Mouse (Mus musculus) bone marrow macrophage, adult 2 months (primary cell): ENCODE results near the gene Bcl2l15.

ENCODE experiments used
- CTCF ChIP-seq: IDR thresholded peaks from 2 replicates; pipeline ENCODE4 v1.5.1; 2012; ENCODE audit warnings: low read depth, mild to moderate bottlenecking, low read length, moderate library complexity
- POLR2A ChIP-seq: IDR thresholded peaks from 2 replicates; pipeline ENCODE4 v1.6.1; 2012; ENCODE audit warnings: mild to moderate bottlenecking, low read depth, low read length, borderline replicate concordance

DNA sequence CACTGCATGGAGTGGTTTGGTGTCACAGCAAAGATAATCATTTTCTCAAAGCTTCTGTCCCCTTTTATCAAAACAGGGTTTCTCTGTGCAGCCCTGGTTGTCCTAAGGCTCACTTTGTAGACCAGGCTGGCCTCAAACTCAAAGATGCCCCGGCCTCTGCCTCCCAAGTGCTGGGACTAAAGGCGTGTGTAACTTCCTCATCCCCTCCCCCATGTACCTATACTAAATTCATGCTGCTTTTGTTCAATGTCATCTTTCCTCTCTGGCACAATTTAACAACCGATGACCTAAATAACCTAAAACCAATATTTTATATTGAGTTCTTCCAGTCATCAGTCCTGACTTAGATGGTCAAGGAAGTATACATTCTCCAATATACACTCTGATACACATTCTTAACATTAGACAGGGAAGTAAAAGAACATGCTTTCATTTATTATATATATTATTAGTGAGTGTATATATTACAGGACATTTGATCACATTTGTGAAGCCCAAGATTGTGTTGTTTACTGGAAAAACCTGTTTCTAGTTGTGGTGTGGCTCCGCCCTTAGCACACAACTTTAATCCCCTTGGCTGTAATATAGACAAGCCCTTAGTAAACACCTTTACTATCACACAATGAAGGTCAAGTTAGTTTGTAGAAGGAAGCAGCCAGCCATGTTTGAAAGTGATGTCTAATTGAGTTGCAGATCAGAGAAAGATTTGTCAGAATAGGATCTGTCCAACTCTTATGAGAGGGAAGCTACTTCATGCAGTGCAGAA lies 49.4 kb upstream of the Bcl2l15 start:
- TF ChIP-seq POLR2A (no peak), CTCF (no peak)
